Comparison of ENCODE assay signal across 13 mouse cellular contexts in genomic region chr3:139041921-139042320, GRCm38 (mm10). TPM values are rescaled to one million over a fixed set of nuclear protein-coding genes. Genes with fewer than 3 reads are reported as not detected.
DNase-seq lines count a peak whose midpoint lies in the region; ATAC-seq and TF ChIP-seq lines count a peak whose summit lies in the region.
"Had no signal": no experiment of that assay in that cellular context is flagged by ENCODE, and none has a peak within 500 bp of the region (broad histone marks: within the 10 kb centered on the region; RNA-seq: fewer than 3 reads in every experiment).

No protein-coding gene starts in this region.

- H3K4me3 ChIP-seq in liver, embryonic 13.5 days (replicated peaks): no peak overlapping the region
- no peak overlapping the region for H3K4me3 ChIP-seq in MEL (ENCODE audit: control insufficient read depth in 1 of 2, insufficient read depth in 1 of 2, low read depth in 2 of 2, low read length in 2 of 2)
- H3K4me3 ChIP-seq: hindbrain, embryonic 10.5 days had no signal

- H3K4me2 ChIP-seq in liver, embryonic 13.5 days: no peak overlapping the region

- no peaks in the 10 kb centered on the region for H3K27me3 ChIP-seq in liver, embryonic 13.5 days
- no peaks in the 10 kb centered on the region for H3K27me3 ChIP-seq in MEL (ENCODE audit: control insufficient read depth in 1 of 2, insufficient read depth in 2 of 2, low read length in 2 of 2)

- no peak for TF ChIP-seq RAD21 in MEL (IDR thresholded peaks at IDR 0.05; ENCODE audit: low read depth, low read length)

- no peak for DNase-seq in liver, embryonic 13.5 days
- DNase-seq in liver (no peak), MEL (ENCODE audit: low read depth, low spot score) (peak; percentile 20)
- peak; percentile 25 for DNase-seq in skeletal muscle tissue, adult 2 months (ENCODE audit: low read depth, low spot score)
- DNase-seq in kidney, postnatal 36 days: no peak
- DNase-seq in cerebellum, postnatal 36 days: no peak
- DNase-seq: adrenal gland, postnatal 14 days; cerebellum, adult 11 months; right cerebral cortex, postnatal 25 days; thymus, postnatal 4 days had no signal

- no peak for TF ChIP-seq EP300 in MEL (IDR thresholded peaks at IDR 0.05; ENCODE audit: low read depth in 1 of 2, low read length in 2 of 2)

- H3K9me3 ChIP-seq in liver, embryonic 13.5 days (replicated peaks): no peaks in the 10 kb centered on the region
- H3K9me3 ChIP-seq in MEL (replicated peaks; ENCODE audit: insufficient read depth, low read length): no peaks in the 10 kb centered on the region

- 33% methylated on average over 4 of the region's 4 CpGs for WGBS in liver, embryonic 13.5 days (ENCODE audit: insufficient replicate concordance)

- H3K27ac ChIP-seq in liver, embryonic 13.5 days: no peak overlapping the region; the same call in 1 of the 2 replicates
- no peak overlapping the region for H3K27ac ChIP-seq in MEL (ENCODE audit: control insufficient read depth, low read depth, low read length)
- H3K27ac ChIP-seq: hindbrain, embryonic 10.5 days had no signal

- no peaks in the 10 kb centered on the region for H3K36me3 ChIP-seq in liver, embryonic 13.5 days
- peaks cover 5 to 10% of the 10 kb centered on the region in 2 experiments for H3K36me3 ChIP-seq in MEL (ENCODE audit: control insufficient read depth in 1 of 2, insufficient read depth in 2 of 2, low read length in 2 of 2)

- no peak for TF ChIP-seq POLR2A in MEL (IDR thresholded peaks at IDR 0.05; ENCODE audit: control insufficient read depth in 1 of 2, insufficient read depth in 1 of 2, low read depth in 1 of 2, low read length in 2 of 2, poor library complexity in 1 of 2)

- no peak for TF ChIP-seq CTCF in MEL (IDR thresholded peaks at IDR 0.05 in 2 of 3, conservative IDR thresholded peaks at IDR 0.05 in 1 of 3; ENCODE audit: control insufficient read depth in 1 of 3, insufficient read depth in 1 of 3, low read depth in 2 of 3, low read length in 3 of 3, poor library complexity in 1 of 3, severe bottlenecking in 1 of 3)

- no peaks in the 10 kb centered on the region; the same call in 1 of the 2 replicates for H3K79me2 ChIP-seq in MEL (ENCODE audit: control insufficient read depth, insufficient read depth, low read length, poor library complexity)

- no peak overlapping the region for H3K9ac ChIP-seq in liver, embryonic 13.5 days
- no peak overlapping the region for H3K9ac ChIP-seq in MEL (ENCODE audit: control insufficient read depth, low read depth, low read length, poor library complexity, severe bottlenecking)

- peak; percentile 48; the same call in 1 of the 2 replicates for ATAC-seq in liver, embryonic 13.5 days (ENCODE audit: low read depth)
- peak; percentile 33 for ATAC-seq in inflammation-experienced regulatory T-cells, adult 6 months
- ATAC-seq: midbrain, embryonic 16.5 days had no signal

- H3K4me1 ChIP-seq in liver, embryonic 13.5 days (replicated peaks): peaks cover 6% of the 10 kb centered on the region; the same call in 1 of the 2 replicates
- peaks cover 0 to 7% of the 10 kb centered on the region in 2 experiments; a peak in 2 of 4 replicates for H3K4me1 ChIP-seq in MEL (ENCODE audit: control insufficient read depth in 1 of 2, insufficient read depth in 2 of 2, low read length in 2 of 2)
- H3K4me1 ChIP-seq: hindbrain, embryonic 10.5 days had no signal

TF ChIP-seq in MEL, 35 proteins besides CTCF, POLR2A, EP300 and RAD21:
- TF ChIP-seq SIN3A (IDR thresholded peaks at IDR 0.05; ENCODE audit: low read length): no peak
- TF ChIP-seq UBTF (IDR thresholded peaks at IDR 0.05; ENCODE audit: borderline replicate concordance, insufficient read depth, low read depth, low read length): no peak
- TF ChIP-seq POLR2AphosphoS5 (IDR thresholded peaks at IDR 0.05; ENCODE audit: borderline replicate concordance, low read depth, low read length): no peak
- TF ChIP-seq TCF12 (IDR thresholded peaks at IDR 0.05; ENCODE audit: low read depth, low read length): no peak
- TF ChIP-seq TBP (IDR thresholded peaks at IDR 0.05; ENCODE audit: low read depth, low read length): no peak
TF ChIP-seq in MEL: peak in this region for 0.

RNA-seq across cellular contexts. Expression of gene Rap1gds1, which starts 33.1 kb away (rescaled TPM):
- polyA plus RNA-seq in liver, embryonic 13.5 days (2015; fragmentation: Nextera tagmentation; extraction: Ambion mirVana): 18.2 and 21.0 TPM in 2 replicates
- total RNA-seq in MEL (2012; rRNA removed): 34.7 and 41.7 TPM in 2 replicates
- polyA plus RNA-seq in MEL (2012; ENCODE audit: insufficient read depth in 1 of 2, insufficient read length in 2 of 2, low read depth in 1 of 2, low replicate concordance in 2 of 2, missing spikeins in 1 of 2): 10 to 100 TPM; 53.3 to 67.2 TPM
- polyA plus RNA-seq in inflammation-experienced regulatory T-cells, adult 6 months (2017; shearing (Covaris generic)): 10 to 100 TPM; 64.8 to 78.6 (median 67.9) TPM

Comparison
In these comparisons a context has a peak if more than half of its experiments do, and no peak if none do; other contexts are left out.
1. DNase-seq: peak in MEL (single experiment) and skeletal muscle tissue, adult 2 months (single experiment); none in liver, embryonic 13.5 days (single experiment), liver (single experiment), kidney, postnatal 36 days (0 of 2) and cerebellum, postnatal 36 days (0 of 2).